Mouse (Mus musculus): ENCODE data around the gene Mrtfa. TPM values are rescaled to one million over a fixed set of nuclear protein-coding genes. Genes with fewer than 3 reads are reported as not detected.

Gene Mrtfa
- polyA plus RNA-seq, 2 experiments from 2014 or later, result 41.0 to 78.2 TPM

- ATAC-seq, result no peak
These were observed 127.9 kb downstream of the Mrtfa start for GRCm38 (mm10) chr15:81062616-81063015.

DNA sequence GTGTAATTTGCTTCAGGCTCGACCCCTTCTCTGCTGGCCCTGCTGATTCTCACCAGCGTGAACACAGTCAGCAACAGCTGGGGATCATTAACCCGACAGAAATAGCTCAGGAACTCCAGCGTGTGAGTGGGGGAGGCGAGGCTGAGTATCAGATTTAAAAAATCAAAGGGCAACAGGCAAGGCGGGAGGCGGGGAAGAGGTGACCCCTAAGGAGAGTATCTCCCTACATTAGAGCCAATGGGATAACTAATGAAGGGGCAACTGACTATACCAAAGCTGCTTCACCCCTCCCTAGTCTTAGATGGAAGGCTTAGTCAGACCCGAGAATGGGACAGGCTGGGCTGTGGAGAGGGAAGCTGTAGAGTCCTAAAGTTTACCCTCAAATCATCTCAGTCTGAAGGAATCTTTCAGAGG is 128.4 kb downstream of the Mrtfa start:
- no peak for ATAC-seq

GRCm38 (mm10) chr15:81060975-81061374 is 129.6 kb downstream of the Mrtfa start:
- no peak for ATAC-seq

- no peak for ATAC-seq
These were observed 132.8 kb downstream of the Mrtfa start for GRCm38 (mm10) chr15:81057736-81058135.

DNA sequence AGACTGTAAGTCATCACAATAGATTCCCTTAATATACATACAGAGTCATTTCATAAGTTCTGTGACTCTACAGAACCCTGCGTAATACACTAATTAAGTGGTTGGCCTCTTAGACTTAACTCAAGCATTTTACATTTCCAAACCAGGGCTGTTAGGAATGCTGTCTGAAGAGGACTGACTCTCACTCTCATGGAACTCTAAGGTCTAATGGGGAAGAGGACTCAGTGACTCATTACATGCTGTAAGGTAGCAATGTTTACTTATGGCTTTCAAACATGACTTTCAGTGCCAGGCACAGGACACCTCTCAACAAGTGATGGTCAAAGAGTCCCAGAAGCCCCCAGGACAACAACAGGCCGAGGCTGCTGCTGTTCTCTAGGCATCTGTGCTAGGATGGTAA is 135.1 kb downstream of the Mrtfa start:
- ATAC-seq, result no peak

- no peak for ATAC-seq
These were observed 138.1 kb downstream of the Mrtfa start for GRCm38 (mm10) chr15:81052491-81052890.

- ATAC-seq, result no peak
These were observed 140.1 kb downstream of the Mrtfa start for GRCm38 (mm10) chr15:81050488-81050887.

DNA sequence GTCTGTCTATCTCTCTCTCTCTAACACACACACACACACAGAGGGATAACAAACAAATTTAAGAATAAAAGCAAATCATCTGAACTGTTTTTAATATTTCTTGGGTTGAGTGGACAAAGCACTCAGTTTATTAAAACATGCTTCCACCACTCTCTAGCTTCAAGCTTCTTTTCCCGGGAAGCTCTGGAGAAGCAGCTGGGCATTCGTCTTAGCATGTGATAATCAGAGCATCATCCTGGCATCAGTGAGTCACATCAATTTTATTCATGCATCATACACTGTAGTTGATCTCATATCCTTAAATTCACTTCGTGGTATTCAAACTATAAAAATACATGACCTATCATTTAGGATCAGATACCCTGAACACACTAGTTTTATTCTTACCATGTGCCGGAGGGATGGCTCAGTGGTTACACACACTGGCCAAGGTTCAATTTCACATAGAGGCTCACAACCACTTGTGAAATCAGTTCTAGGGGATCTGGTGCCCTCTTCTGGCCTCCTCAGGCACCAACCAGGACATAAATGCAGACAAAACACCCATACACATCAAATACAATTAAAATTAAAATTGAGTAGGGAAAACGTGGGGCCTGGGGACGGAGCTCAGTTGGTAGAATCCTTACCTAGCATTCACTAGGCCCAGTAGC is 141.0 kb downstream of the Mrtfa start:
- no peak for ATAC-seq

- ATAC-seq, result no peak
These were observed 143.1 kb downstream of the Mrtfa start for GRCm38 (mm10) chr15:81047497-81047896.

DNA sequence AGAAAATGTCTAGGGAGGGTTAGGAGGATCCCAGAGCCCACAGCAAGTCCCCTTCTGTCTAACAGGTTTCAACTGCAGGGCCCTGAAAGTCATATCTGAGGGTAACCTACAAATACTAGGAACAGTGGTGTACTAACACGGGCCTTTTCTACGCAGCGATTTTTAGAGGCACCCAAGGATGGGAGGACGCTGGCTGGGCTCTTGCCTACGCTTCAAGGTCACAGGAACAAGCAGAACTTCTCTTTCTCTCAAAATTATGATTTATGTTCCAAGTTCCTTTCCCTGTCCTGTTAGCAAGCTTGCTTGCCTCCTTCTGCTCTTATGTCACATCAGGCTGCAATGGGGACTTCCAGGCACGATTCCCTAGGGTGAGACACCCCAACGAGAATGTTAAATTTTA is 144.5 kb downstream of the Mrtfa start:
- ATAC-seq, result no peak

DNA sequence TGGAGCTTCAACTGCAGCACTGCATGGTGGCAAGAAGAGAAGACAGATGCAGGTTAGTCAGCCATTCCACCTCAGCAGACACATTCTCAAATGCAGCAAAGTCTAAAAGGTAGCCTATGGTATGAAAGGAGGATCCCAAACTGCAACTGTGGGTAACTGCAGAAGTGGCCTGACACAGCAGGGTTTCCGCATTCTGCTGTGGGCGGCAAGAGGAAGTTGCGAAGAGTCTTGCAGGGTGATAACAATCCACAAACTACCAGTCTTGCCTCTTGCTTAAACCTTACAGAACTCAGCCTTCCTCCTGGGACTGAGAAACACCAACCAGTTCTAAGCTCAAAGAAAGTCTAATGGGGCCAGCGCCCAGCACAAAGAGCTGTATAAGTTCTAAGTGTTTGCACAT is 145.2 kb downstream of the Mrtfa start:
- peak; percentile 63 for ATAC-seq

DNA sequence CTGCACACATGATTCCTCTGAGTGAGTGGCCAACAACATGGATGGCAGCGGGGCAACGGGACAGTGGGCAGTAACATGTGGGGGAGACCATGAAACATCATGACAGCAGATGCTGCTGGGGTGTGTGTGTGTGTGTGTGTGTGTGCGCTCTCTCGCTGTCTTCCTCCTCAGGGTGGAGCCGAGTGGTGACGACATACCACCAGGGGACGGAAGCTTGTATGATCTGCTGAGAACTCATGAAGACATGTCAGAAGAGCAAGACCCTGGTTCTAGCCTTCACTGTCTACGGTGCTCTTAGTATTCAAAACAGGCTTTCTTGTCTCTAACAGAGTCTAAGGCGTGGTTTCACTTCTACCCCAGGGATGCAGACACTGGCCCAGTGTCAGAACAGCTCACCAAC is 146.1 kb downstream of the Mrtfa start:
- peak; percentile 82 for ATAC-seq

GRCm38 (mm10) chr15:81042276-81042931 is 148.2 kb downstream of the Mrtfa start:
- no peak for ATAC-seq

DNA sequence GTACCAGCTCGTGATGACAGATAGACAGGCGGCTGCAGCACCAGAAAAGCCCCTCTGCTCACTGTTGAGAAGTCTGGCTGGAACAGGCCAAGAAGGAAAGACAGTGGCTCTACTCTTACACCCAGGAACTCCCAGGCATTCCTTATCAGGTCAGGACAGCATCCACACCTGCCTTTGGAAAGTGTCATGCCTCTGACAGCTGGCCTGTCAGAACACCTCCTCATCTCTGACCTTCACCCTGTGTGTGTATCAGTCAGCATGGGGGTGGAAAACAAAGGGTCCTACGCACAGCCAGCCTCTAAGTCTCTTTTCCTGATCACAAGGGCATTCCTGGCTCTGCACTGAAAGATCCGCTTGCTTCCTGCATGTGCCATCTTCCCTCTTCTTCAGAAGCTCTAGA is 148.8 kb downstream of the Mrtfa start:
- ATAC-seq, result no peak

DNA sequence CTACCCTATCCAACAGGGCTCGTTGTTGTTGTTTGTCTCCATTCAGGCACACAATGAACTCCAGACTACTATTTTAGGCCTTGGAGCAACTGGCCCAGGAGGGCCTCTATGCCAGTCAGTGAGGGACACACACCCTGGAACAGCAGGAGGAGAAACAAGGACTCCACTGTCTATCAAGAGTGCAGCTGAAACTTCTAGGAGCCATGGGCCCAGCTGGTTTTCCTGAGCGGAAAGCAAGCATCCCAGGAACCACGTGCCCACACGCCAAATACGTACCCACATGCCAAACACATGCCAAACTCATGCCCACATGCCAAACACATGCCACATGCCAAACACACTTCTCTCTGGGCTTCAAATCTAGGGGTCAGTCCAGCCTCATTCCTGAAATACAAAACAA is 152.1 kb downstream of the Mrtfa start:
- ATAC-seq, result no peak

GRCm38 (mm10) chr15:81035417-81036162 is 155.0 kb downstream of the Mrtfa start:
- peak; percentile 54 for ATAC-seq

GRCm38 (mm10) chr15:81034119-81034518 is 156.4 kb downstream of the Mrtfa start:
- no peak for ATAC-seq

- ATAC-seq, result peak; percentile 73
These were observed 157.5 kb downstream of the Mrtfa start for GRCm38 (mm10) chr15:81032941-81033629.

- no peak for ATAC-seq
These were observed 158.9 kb downstream of the Mrtfa start for GRCm38 (mm10) chr15:81031611-81032010.

GRCm38 (mm10) chr15:81030891-81031425 is 159.6 kb downstream of the Mrtfa start:
- ATAC-seq, result no peak

DNA sequence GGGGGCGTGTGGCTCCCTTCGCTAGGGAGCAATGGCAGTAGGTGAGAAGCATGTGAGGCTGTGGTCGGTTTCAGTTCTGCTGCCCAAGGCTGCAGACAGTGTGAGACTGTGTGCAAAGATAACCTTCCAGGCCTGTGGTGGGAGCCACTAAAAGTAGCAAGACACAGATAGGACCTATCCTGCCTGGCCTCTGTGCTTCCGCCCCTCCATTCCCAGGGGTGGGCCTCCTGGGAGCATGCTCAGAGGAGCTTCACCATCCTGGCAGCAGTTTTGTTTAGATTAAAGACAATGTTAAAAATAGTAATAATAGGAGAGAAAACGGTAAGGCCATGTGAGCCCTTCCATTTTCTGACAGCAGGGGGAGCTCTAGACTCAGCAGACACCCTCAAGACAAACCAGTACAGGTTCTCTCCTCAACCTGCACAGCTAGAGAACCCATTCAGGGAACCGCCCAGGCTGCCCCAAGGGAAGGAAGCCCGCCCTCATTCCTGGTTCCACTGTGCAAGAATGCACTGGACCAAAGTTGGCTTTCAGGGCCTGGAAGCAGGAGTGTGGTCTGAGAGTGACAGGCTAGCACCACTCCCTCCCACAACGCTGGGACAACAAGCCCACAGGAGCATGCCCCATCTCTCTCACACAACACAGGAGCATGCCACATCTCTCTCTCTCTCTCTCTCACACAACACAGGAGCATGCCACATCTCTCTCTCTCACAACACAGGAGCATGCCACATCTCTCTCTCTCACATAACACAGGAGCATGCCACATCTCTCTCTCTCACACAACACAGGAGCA is 163.0 kb downstream of the Mrtfa start:
- ATAC-seq, result peak; percentile 89

DNA sequence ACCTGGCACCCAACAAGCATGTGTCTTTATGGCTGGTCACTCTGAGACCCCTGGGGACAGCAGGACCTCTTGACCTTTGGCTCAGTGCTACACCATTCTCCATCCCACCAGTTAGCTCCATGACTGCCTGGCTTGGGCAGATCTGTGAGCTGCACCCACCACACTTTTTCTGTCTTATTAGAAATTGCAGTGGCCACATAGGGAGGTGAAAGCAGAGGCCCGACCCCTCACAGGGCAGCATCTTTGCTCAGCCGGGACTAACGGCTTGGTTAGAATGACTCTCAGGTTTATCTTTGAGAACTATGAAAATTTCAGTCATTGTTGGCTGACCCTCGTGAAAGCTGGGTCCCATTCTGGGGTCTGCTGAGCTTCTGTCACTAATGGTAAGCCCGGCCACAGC is 163.7 kb downstream of the Mrtfa start:
- ATAC-seq, result no peak

Data from CD4-positive, CD25-positive, alpha-beta regulatory T cell, adult 4 months (primary cell).